Mouse (Mus musculus): ENCODE results near the gene Slit1.

GRCm38 (mm10) chr19:41589681-41590080 lies 153.8 kb downstream of the Slit1 start:
- TF ChIP-seq GATA1 (IDR thresholded peaks at IDR 0.05; ENCODE audit: low read length) (no peak), TAL1 (IDR thresholded peaks at IDR 0.05; ENCODE audit: low read length) (no peak)
